Mouse (Mus musculus) small intestine, adult 2 months (tissue): Measurements from ENCODE around the gene Cpsf2. TPM values are rescaled to one million over a fixed set of nuclear protein-coding genes. Genes with fewer than 3 reads are reported as not detected.
"Not testable (repeated sequence)": the region's sequence is repeated elsewhere in the genome, so short reads cannot be mapped to it uniquely, and the experiment has no call there.

Experiments used
- H3K27ac ChIP-seq: fragments of 200-500 bp; 2 replicates; pipeline ENCODE4 v1.5.1; 2012; ENCODE audit warnings: low read depth, low read length, control low read depth, inconsistent platforms; ENCODE audit not compliant: insufficient read depth
- H3K27me3 ChIP-seq: fragments of 200-500 bp; 2 replicates; pipeline ENCODE4 v1.6.1; 2012; ENCODE audit warnings: mild to moderate bottlenecking, moderate library complexity, low read length, inconsistent platforms; ENCODE audit not compliant: control insufficient read depth, insufficient read depth
- H3K36me3 ChIP-seq: fragments of 200-500 bp; 2 replicates; pipeline ENCODE4 v1.6.1; 2012; ENCODE audit warnings: mild to moderate bottlenecking, low read length, control low read depth, inconsistent platforms; ENCODE audit not compliant: control insufficient read depth, insufficient read depth
- H3K4me1 ChIP-seq: fragments of 200-500 bp; 2 replicates; pipeline ENCODE4 v1.6.1; 2012; ENCODE audit warnings: low read length, inconsistent platforms, mixed read lengths; ENCODE audit not compliant: control insufficient read depth, insufficient read depth, insufficient read length
- H3K4me3 ChIP-seq: fragments of 200-500 bp; 2 replicates; pipeline ENCODE4 v1.5.1; 2012; ENCODE audit warnings: low read depth, mild to moderate bottlenecking, control low read depth, inconsistent platforms, low read length, moderate library complexity
- CTCF ChIP-seq: fragments of 200-500 bp; IDR thresholded peaks from 2 replicates; pipeline ENCODE4 v1.5.1; 2012; ENCODE audit warnings: low read depth, mild to moderate bottlenecking, control low read depth, inconsistent platforms, low read length, moderate library complexity, mixed read lengths; ENCODE audit not compliant: insufficient replicate concordance, insufficient read length; ENCODE audit errors: extremely low read depth
- POLR2A ChIP-seq: fragments of 200-500 bp; IDR thresholded peaks from 2 replicates; pipeline ENCODE4 v1.6.1; 2012; ENCODE audit warnings: low read depth, mild to moderate bottlenecking, control low read depth, inconsistent platforms, low read length, moderate library complexity
- WGBS: fragments of 180-500 bp; shearing (Covaris S2); methylation state at CpG from one replicate; pipeline ENCODE4 v1.1.7; 2018; 5-methylcytosine and 5-hydroxymethylcytosine counted together
- polyA plus RNA-seq: library from polyadenylated mRNA; depleted of rRNA; stranded (reverse); fragments of >200 nt; gene quantifications from 2 replicates; pipeline ENCODE4 v1.2.3, GENCODE M21; 2012; rRNA removed

Cpsf2 gene
- polyA plus RNA-seq, result 0.70 and 1.2 TPM in 2 replicates

GRCm38 (mm10) chr12:101975601-101976571 is at the start of gene Cpsf2:
Gene Cpsf2, plus strand, starts transcription at chr12:101975988.
- H3K4me1 ChIP-seq, result peaks cover 7% of the 10 kb centered on the region; the same call in 1 of the 2 replicates
- peak within 1 kb of the TSS; percentile 96 for H3K4me3 ChIP-seq
- peak within 1 kb of the TSS; percentile 93 for H3K27ac ChIP-seq
- under 1% methylated on average over 77 of the region's 77 CpGs for whole genome bisulfite sequencing
- H3K36me3 ChIP-seq, result no peaks in the 10 kb centered on the region; the same call in 1 of the 2 replicates
- TF ChIP-seq POLR2A (peak; percentile 54; the same call in 1 of the 2 replicates), CTCF (no peak)
- H3K27me3 ChIP-seq, result no peaks in the 10 kb centered on the region

DNA sequence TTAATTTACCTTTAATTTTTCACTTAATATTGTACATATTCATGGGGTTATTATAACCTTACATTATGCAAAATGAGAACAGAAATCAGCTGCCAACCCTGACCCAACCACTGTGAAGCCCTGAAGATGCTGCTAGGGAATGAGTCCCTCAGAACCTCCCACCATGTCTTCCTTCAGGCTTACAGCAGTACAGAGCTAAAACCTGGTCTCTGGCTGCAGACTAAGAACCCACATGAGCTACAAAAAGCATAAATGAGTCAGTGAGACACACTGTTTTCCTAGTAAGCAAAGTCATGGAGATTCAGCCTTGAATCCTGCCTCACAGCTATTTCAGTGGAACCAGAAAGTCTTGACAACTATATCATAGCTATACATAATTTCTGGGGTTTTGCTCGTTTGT is 47.4 kb upstream of the Cpsf2 start:
- Histone ChIP-seq H3K27ac (no peak overlapping the region), H3K4me3 (no peak overlapping the region), H3K36me3 (peaks cover 40% of the 10 kb centered on the region), H3K27me3 (no peaks in the 10 kb centered on the region), H3K4me1 (no peaks in the 10 kb centered on the region)
- 68% methylated on average over 1 of the region's 1 CpGs for WGBS
- no peak for TF ChIP-seq POLR2A
- no peak for TF ChIP-seq CTCF

GRCm38 (mm10) chr12:101935223-101935622 is 40.6 kb upstream of the Cpsf2 start:
- Histone ChIP-seq H3K36me3 (peaks cover 34% of the 10 kb centered on the region), H3K4me1 (no peaks in the 10 kb centered on the region), H3K27me3 (no peaks in the 10 kb centered on the region), H3K4me3 (no peak overlapping the region), H3K27ac (no peak overlapping the region)
- 91% methylated on average over 3 of the region's 3 CpGs for WGBS
- TF ChIP-seq CTCF, result no peak
- no peak for TF ChIP-seq POLR2A

GRCm38 (mm10) chr12:101937572-101937971 is 38.2 kb upstream of the Cpsf2 start:
- H3K36me3 ChIP-seq, result peaks cover 30% of the 10 kb centered on the region
- H3K27me3 ChIP-seq, result no peaks in the 10 kb centered on the region
- no peaks in the 10 kb centered on the region for H3K4me1 ChIP-seq
- TF ChIP-seq CTCF (no peak), POLR2A (no peak)
- H3K27ac ChIP-seq, result no peak overlapping the region
- H3K4me3 ChIP-seq, result no peak overlapping the region
- 84% methylated on average over 7 of the region's 7 CpGs for WGBS

- Histone ChIP-seq H3K27ac (no peak overlapping the region), H3K27me3 (no peaks in the 10 kb centered on the region), H3K36me3 (peaks cover 22% of the 10 kb centered on the region), H3K4me3 (no peak overlapping the region), H3K4me1 (no peaks in the 10 kb centered on the region)
- WGBS, result 91% methylated on average over 8 of the region's 8 CpGs
- no peak for TF ChIP-seq CTCF
- TF ChIP-seq POLR2A, result no peak
Measured at GRCm38 (mm10) chr12:101947986-101948385, 27.8 kb upstream of the Cpsf2 start.

DNA sequence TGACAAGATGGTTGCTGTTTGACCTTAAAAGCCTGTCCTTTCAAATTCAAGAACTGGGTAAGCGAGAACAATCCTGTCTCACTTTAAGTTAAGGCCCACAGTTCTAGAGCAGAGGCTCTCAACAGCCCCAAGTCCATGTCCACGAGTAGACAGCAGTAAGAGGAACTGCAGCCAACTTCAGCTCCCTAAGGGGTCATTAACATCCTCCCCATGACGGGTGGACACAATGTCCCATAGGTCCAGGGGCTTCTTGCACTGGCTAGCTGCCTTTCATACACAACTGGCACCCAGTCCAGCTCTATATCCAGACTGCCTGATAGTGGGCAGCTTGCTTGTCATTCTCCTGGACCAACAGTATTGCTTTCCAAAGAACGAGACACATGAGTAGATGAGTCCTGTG is 27.0 kb upstream of the Cpsf2 start:
- H3K27me3 ChIP-seq, result no peaks in the 10 kb centered on the region
- H3K4me1 ChIP-seq, result no peaks in the 10 kb centered on the region
- no peak for TF ChIP-seq CTCF
- no peak for TF ChIP-seq POLR2A
- 71% methylated on average over 4 of the region's 4 CpGs for WGBS
- H3K36me3 ChIP-seq, result peaks cover 22% of the 10 kb centered on the region
- no peak overlapping the region for H3K27ac ChIP-seq
- H3K4me3 ChIP-seq, result no peak overlapping the region

DNA sequence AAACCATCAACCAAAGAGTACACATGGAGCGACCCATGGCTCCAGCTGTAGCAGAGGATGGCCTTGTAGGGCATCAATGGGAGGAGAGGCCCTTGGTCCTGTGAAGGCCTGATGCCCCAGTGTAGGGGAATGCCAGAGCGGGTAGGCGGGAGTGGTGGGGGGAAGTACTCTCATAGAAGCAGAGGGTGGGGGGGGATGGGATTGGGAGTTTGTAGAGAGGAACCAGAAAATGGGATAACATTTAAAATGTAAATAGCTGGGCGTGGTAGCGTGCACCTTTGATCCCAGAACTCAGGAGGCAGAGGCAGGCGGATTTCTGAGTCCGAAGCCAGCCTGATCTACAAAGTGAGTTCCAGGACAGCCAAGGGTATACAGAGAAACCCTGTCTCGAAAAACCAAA is 20.0 kb upstream of the Cpsf2 start:
- WGBS, result 97% methylated on average over 8 of the region's 8 CpGs
- H3K4me1 ChIP-seq, H3K27ac ChIP-seq, H3K36me3 ChIP-seq, H3K4me3 ChIP-seq, H3K27me3 ChIP-seq: not testable (repeated sequence)
